Mouse (Mus musculus): ENCODE measurements around the gene Dph1. TPM values are rescaled to one million over a fixed set of nuclear protein-coding genes. Genes with fewer than 3 reads are reported as not detected.

The Dph1 gene
- total and polyA plus RNA-seq, 3 experiments = 4.7 to 61.5 (median 6.1) TPM

DNA sequence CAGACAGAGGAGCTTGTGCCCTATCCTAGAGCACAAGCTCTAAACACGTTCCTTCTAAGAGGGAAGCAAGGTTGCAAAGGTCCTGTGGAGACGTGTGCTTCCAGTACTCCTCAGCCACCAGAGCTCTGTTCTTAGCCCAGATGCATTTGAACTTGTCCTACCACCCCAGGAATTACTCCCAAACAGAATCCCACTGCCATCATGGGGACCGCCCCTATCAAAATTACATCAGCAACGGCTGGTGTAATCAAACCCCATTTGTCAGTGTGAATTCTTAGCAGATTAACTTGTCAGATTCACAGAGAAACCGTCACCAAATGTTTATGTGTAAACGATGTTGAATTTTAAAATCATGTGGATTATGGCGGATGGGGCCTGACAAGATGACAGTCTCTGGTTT lies 30.1 kb downstream of the Dph1 start:
- DNase-seq (ENCODE audit: low spot score) (no peak), ATAC-seq (ENCODE audit: extremely low read depth, insufficient number of reproducible peaks, low FRiP score, poor library complexity, severe bottlenecking) (no peak)
- H3K27me3 ChIP-seq (ENCODE audit: insufficient read depth, low read length) = peaks cover 3% of the 10 kb centered on the region; the same call in 1 of the 2 replicates
- no peak overlapping the region for H3K4me3 ChIP-seq (ENCODE audit: low read depth, low read length)
- peaks cover 8% of the 10 kb centered on the region for H3K9me3 ChIP-seq (replicated peaks)
- TF ChIP-seq TAL1 (conservative IDR thresholded peaks at IDR 0.05; ENCODE audit: low read depth, low read length) (no peak), GATA2 (IDR thresholded peaks at IDR 0.05; ENCODE audit: borderline replicate concordance, low read depth, low read length) (no peak), CTCF (IDR thresholded peaks at IDR 0.05; ENCODE audit: low read depth, low read length) (no peak)
- H3K36me3 ChIP-seq (replicated peaks) = peaks cover 97% of the 10 kb centered on the region
- H3K4me1 ChIP-seq (ENCODE audit: insufficient read depth, low read depth, low read length) = peaks cover 13% of the 10 kb centered on the region

- DNase-seq (ENCODE audit: low spot score) = no peak
- Histone ChIP-seq H3K4me3 (ENCODE audit: low read depth, low read length) (no peak overlapping the region), H3K9me3 (replicated peaks) (no peaks in the 10 kb centered on the region), H3K27me3 (ENCODE audit: insufficient read depth, low read length) (no peaks in the 10 kb centered on the region), H3K36me3 (replicated peaks) (peaks cover 92% of the 10 kb centered on the region), H3K4me1 (ENCODE audit: insufficient read depth, low read depth, low read length) (0 out of 2 replicates have a peak, but pooled peaks cover under 1% of the 10 kb centered on the region)
- TF ChIP-seq POLR2AphosphoS5 (IDR thresholded peaks at IDR 0.05; ENCODE audit: insufficient replicate concordance, low read depth, low read length) (no peak), GATA2 (IDR thresholded peaks at IDR 0.05; ENCODE audit: borderline replicate concordance, low read depth, low read length) (no peak), CTCF (IDR thresholded peaks at IDR 0.05; ENCODE audit: low read depth, low read length) (no peak)
- ATAC-seq (ENCODE audit: extremely low read depth, insufficient number of reproducible peaks, low FRiP score, poor library complexity, severe bottlenecking) = no peak
These were observed 31.5 kb downstream of the Dph1 start for GRCm38 (mm10) chr11:75159564-75159963.

- H3K9me3 ChIP-seq (replicated peaks) = no peaks in the 10 kb centered on the region
- no peaks in the 10 kb centered on the region for H3K27me3 ChIP-seq (ENCODE audit: insufficient read depth, low read length)
- DNase-seq (ENCODE audit: low spot score) (no peak), ATAC-seq (ENCODE audit: extremely low read depth, insufficient number of reproducible peaks, low FRiP score, poor library complexity, severe bottlenecking) (no peak)
- H3K4me3 ChIP-seq (ENCODE audit: low read depth, low read length) = no peak overlapping the region
- no peak for TF ChIP-seq POLR2AphosphoS5 (IDR thresholded peaks at IDR 0.05; ENCODE audit: insufficient replicate concordance, low read depth, low read length)
- TF ChIP-seq CTCF (IDR thresholded peaks at IDR 0.05; ENCODE audit: low read depth, low read length) = no peak
- no peak for TF ChIP-seq TAL1 (conservative IDR thresholded peaks at IDR 0.05; ENCODE audit: low read depth, low read length)
- TF ChIP-seq GATA1 (IDR thresholded peaks at IDR 0.05; ENCODE audit: borderline replicate concordance, low read length) = no peak
- no peak for TF ChIP-seq GATA2 (IDR thresholded peaks at IDR 0.05; ENCODE audit: borderline replicate concordance, low read depth, low read length)
- H3K4me1 ChIP-seq (ENCODE audit: insufficient read depth, low read depth, low read length) = peaks cover 5% of the 10 kb centered on the region; the same call in 1 of the 2 replicates
- H3K36me3 ChIP-seq (replicated peaks) = peaks cover 93% of the 10 kb centered on the region
These were observed 32.6 kb downstream of the Dph1 start for GRCm38 (mm10) chr11:75158432-75158831.

DNA sequence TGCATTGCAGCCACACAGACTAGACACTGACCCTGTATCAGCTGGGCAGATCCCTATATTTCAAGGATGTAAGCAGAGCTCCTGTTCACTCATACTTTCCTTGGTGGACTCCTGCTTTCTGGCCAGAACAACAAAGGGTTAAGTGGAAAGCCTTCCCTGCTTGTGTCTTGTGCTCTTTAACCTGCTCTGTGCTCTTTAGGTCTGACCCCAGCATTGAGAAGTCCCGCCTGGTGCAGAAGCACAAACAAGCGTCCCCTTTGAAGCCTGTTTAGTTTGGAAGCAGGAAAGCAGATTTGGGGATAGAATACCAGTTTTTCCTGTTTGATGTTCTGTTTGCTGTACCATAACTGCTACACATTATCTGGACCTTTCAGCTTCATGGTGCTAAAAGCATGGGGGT lies 33.1 kb downstream of the Dph1 start:
- no peak for ATAC-seq (ENCODE audit: extremely low read depth, insufficient number of reproducible peaks, low FRiP score, poor library complexity, severe bottlenecking)
- no peaks in the 10 kb centered on the region for H3K27me3 ChIP-seq (ENCODE audit: insufficient read depth, low read length)
- H3K36me3 ChIP-seq (replicated peaks) = peaks cover 93% of the 10 kb centered on the region
- TF ChIP-seq POLR2AphosphoS5 (IDR thresholded peaks at IDR 0.05; ENCODE audit: insufficient replicate concordance, low read depth, low read length) (no peak), GATA2 (IDR thresholded peaks at IDR 0.05; ENCODE audit: borderline replicate concordance, low read depth, low read length) (no peak), TAL1 (conservative IDR thresholded peaks at IDR 0.05; ENCODE audit: low read depth, low read length) (no peak), GATA1 (IDR thresholded peaks at IDR 0.05; ENCODE audit: borderline replicate concordance, low read length) (no peak), CTCF (IDR thresholded peaks at IDR 0.05; ENCODE audit: low read depth, low read length) (no peak)
- no peak for DNase-seq (ENCODE audit: low spot score)
- H3K4me1 ChIP-seq (ENCODE audit: insufficient read depth, low read depth, low read length) = peaks cover 5% of the 10 kb centered on the region; the same call in 1 of the 2 replicates
- no peaks in the 10 kb centered on the region for H3K9me3 ChIP-seq (replicated peaks)
- H3K4me3 ChIP-seq (ENCODE audit: low read depth, low read length) = no peak overlapping the region

DNA sequence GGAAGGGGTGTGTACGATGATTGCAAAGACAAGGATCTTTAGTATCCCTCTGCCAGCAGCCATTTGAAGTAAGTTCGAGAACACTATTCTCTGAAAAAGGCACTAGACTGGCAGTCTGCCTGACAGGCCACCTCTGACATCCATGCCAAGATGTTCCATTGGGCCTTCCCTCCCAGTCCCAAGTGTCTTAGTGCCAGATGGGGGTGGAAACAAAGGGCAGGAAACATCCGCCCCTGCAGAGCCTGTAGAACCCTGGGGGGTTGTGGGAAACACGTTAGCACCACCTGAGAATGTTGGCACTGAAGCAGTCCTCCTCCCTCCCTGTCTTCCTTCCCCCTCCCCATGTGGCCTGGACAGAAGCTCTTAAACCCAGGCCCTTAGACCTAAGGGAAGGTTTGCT lies 34.0 kb downstream of the Dph1 start:
- ATAC-seq (ENCODE audit: extremely low read depth, insufficient number of reproducible peaks, low FRiP score, poor library complexity, severe bottlenecking) (no peak), DNase-seq (ENCODE audit: low spot score) (no peak)
- peaks cover 7% of the 10 kb centered on the region; the same call in 1 of the 2 replicates for H3K4me1 ChIP-seq (ENCODE audit: insufficient read depth, low read depth, low read length)
- H3K9me3 ChIP-seq (replicated peaks) = no peaks in the 10 kb centered on the region
- TF ChIP-seq GATA2 (IDR thresholded peaks at IDR 0.05; ENCODE audit: borderline replicate concordance, low read depth, low read length) (no peak), POLR2AphosphoS5 (IDR thresholded peaks at IDR 0.05; ENCODE audit: insufficient replicate concordance, low read depth, low read length) (no peak), TAL1 (conservative IDR thresholded peaks at IDR 0.05; ENCODE audit: low read depth, low read length) (no peak), GATA1 (IDR thresholded peaks at IDR 0.05; ENCODE audit: borderline replicate concordance, low read length) (no peak), CTCF (IDR thresholded peaks at IDR 0.05; ENCODE audit: low read depth, low read length) (no peak)
- peaks cover 90% of the 10 kb centered on the region for H3K36me3 ChIP-seq (replicated peaks)
- H3K4me3 ChIP-seq (ENCODE audit: low read depth, low read length) = no peak overlapping the region
- no peaks in the 10 kb centered on the region for H3K27me3 ChIP-seq (ENCODE audit: insufficient read depth, low read length)

DNA sequence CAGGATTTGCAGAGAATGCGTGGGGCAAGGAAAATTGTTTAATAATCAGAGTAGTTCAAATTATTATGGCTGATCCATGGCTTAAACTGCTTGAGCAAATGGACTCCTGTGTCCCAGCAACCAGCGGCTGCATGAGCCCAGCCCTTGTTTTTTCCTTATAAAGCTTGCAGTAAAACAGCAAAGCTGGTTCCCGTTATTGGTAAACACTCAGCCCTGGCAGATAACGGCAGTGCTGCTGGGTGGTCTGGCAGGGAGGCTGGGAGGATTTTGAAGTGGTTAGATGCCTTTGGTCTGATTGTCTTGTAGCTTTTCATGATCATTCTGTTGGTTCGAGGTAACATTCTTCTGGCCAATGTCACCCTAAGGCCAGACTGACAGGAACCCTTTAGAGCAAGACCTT lies 34.6 kb downstream of the Dph1 start:
- DNase-seq (ENCODE audit: low spot score) (no peak), ATAC-seq (ENCODE audit: extremely low read depth, insufficient number of reproducible peaks, low FRiP score, poor library complexity, severe bottlenecking) (no peak)
- TF ChIP-seq CTCF (IDR thresholded peaks at IDR 0.05; ENCODE audit: low read depth, low read length) (no peak), GATA1 (IDR thresholded peaks at IDR 0.05; ENCODE audit: borderline replicate concordance, low read length) (no peak), TAL1 (conservative IDR thresholded peaks at IDR 0.05; ENCODE audit: low read depth, low read length) (no peak), GATA2 (IDR thresholded peaks at IDR 0.05; ENCODE audit: borderline replicate concordance, low read depth, low read length) (no peak), POLR2AphosphoS5 (IDR thresholded peaks at IDR 0.05; ENCODE audit: insufficient replicate concordance, low read depth, low read length) (no peak)
- H3K27me3 ChIP-seq (ENCODE audit: insufficient read depth, low read length) = no peaks in the 10 kb centered on the region
- H3K4me1 ChIP-seq (ENCODE audit: insufficient read depth, low read depth, low read length) = peaks cover 7% of the 10 kb centered on the region; the same call in 1 of the 2 replicates
- H3K9me3 ChIP-seq (replicated peaks) = no peaks in the 10 kb centered on the region
- H3K4me3 ChIP-seq (ENCODE audit: low read depth, low read length) = no peak overlapping the region
- H3K36me3 ChIP-seq (replicated peaks) = peaks cover 88% of the 10 kb centered on the region
